Mouse (Mus musculus) layer of hippocampus, postnatal 25 days (tissue): ENCODE data around the gene Zc3h10. TPM values are rescaled to one million over a fixed set of nuclear protein-coding genes. Genes with fewer than 3 reads are reported as not detected.

Experiments
- DNase-seq, 2 experiments: peaks; one replicate each; pipeline ENCODE4 v3.0.0; 2022; ENCODE audit warnings: mixed read lengths in 2 of 2, low spot score in 1 of 2; ENCODE audit errors: extremely low spot score in 1 of 2
- total RNA-seq, 2 experiments: library from RNA; stranded (reverse); gene quantifications; 2 replicates each; pipeline ENCODE4 v1.2.3; 2021

Gene Zc3h10
- total RNA-seq = 10 to 100 TPM; 13.2 to 14.8 TPM

DNA sequence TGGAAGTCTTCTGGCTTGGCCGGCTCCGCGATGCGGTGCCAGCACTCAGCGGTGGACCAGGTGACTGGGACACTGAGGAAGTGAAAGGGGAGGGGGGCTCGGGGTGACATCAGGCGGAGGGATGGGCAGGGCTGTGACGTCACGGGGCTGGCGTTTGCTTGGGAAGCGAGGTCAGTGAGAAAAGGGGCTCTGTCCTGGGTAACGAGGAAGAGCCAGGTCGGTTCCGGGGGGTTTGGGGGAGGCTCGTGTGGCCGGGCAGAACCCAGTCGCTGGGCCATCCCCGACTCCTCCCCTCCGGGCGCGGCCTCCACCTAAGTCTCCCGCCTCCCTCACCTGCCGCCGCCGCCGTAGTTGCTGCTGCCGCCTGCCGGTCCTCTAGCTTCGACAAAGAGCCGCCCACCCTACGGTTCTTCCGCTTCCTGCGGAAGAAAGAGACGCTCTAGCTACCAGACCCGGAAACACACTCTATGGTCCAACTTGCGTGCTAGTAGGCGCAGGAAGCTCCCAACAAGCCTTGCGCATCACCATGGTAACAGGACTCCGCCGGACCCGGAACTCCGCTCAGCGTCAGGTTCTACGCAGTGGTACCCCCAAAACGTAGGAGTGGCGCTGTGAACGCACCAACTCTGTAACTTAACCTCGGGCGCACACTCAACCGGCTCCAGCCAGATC is at the start of gene Zc3h10:
Gene Zc3h10, minus strand, starts transcription at position 414 of the 672 bp plus-strand sequence.
- peak; percentile 80 to 87 for DNase-seq

DNA sequence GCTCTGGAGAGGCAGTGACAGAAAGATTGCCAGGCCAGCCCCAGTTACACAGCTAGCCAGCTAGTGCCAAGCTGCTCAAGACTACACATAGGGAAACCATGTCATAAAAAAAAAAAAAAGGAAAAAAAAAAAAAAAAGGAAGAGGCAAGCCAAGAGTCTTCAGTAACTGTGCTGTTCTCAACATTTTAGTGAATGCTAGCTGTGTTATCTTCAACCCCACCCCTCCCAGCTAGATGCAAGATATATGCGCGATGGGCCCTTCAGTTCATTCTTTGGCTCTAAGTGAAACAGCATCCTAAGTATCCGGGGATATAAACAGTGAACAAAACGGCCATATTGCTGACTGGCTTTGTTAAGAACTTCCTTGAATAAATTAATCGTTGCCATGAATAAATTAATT is 45.2 kb upstream of the Zc3h10 start:
- DNase-seq = no peak

DNA sequence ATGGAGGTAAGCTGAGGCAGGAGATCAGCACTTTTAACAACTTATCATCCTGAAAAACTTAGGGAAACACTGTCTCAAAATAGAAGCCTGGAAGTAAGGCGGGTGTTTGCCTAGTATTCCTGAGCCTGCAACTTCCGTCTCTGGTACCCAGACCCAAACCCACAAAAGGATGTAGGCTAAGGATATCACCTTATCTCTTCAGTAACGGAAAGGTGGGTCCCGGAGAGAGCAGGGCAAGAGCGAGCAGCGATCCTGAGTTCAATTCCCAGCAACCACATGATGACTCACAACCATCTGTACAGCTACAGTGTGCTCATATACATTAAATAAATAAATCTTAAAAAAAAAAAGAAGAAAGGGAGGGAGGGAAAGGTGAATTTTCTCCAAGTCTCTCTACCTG is 43.9 kb upstream of the Zc3h10 start:
- DNase-seq = no peak

DNA sequence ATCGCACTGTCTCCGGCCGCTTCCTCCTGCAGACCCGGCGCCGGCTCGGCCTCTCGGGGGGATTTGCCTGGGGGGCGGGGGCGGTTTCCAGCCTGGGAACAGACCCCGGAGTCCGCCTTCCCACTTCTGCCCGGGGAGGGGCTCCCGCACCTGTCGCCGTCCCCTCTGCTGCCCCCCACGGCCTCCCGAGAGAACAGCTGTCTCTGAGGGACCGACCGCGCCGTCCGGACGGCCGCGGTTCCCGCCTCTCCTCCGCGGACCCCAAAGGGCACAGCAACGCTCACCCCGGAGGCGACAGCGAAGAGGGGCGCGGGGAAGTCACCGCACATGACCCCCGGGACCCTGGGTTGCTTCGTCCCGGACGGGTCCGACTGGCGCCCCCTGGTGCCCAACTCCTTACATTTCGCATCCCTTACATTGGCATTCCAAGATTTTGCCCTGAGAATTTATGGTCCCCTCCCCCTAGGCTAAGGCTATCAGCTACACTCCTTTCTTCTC is 42.7 kb upstream of the Zc3h10 start:
- DNase-seq = peak; percentile 33 to 66

DNA sequence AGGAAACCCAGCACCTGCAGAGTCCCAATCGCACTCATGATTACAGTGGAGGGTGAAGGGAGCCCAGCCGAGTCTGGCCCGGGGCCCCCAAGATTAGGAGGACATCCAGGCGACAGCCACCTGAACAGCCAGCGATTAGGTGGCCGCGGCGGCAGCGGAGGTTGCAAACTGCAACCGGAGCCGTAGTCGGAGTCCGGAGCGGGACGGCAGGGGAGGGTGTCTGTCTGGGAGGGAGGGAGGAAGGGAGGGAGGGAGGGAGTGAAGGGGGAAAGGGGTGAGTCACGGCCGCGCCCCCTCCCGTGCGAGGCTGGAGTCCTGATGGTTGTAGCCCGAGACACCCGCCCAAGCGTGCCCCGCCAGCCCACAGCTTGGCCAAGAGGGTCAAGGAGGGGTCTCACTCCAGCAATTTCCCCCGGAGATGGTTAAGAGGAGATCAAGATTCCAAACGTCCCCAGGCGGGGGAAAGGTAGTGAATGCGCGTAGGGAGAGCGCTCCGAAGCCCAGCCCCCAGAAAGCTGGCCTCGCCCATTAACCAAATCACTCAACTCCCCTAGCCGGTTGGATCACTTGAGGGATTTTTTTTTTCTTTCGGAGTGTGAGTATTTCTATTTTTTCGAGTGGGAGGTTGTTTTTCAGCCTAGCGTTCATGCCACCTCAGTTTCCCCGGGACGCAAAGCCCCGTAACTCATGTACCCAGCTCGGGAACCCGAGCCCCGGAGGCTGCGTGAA is 42.1 kb upstream of the Zc3h10 start, which contains the start of gene Erbb3:
Gene Erbb3, minus strand, starts transcription at position 189 of the 729 bp plus-strand sequence.
- no peak for DNase-seq

DNA sequence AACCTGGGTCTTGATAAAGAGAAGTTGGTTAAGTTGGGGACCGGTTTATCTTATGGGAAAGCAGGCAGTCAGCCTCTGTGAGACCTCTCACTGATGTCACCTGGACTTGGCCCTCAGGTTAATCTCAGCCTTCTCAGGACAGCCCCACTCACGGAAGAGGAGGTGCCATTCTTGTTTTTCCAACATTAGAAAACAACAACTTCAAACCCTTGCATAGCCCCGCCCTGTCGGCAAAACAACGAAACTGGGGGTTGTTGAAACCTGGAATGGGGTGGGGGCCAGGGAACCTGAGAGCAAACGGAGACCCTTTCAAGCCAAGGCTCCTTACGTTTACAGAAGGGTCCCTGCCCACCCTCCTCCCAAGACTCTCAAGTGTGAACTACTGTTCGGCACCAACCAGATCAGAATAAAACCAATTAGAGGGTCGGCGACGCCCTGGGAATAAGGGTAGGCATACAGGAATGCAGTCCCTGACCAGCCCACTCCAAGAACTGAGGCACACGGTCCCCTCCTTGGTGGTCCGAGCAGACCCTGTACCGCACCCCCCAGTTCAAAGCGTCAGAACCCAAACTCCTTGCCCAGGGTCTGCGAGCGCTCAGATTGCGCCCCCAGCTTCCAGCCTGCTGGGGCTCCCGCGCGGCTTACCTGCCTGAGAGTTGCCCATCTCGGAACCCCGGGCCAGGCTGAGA is 41.3 kb upstream of the Zc3h10 start:
- no peak for DNase-seq

DNA sequence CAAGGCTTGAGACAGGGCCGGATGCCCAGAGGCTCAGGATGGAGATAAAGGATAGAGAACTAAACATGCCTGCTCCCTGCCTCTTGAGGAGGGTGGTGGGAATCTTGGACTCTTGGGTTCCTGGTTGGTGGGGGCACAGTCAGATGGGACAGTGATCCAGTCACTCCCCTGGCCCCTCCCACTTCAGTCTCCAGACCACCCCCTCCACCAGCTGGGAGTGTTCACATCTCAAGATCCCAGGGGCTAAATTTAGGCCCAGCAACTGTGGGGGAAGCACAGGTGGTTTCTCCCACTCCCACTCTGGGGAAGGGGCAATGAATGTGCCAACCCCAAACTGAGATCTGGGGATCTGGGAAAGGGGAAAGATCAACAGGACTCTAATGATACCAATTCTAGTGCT is 40.6 kb upstream of the Zc3h10 start:
- DNase-seq = no peak

DNA sequence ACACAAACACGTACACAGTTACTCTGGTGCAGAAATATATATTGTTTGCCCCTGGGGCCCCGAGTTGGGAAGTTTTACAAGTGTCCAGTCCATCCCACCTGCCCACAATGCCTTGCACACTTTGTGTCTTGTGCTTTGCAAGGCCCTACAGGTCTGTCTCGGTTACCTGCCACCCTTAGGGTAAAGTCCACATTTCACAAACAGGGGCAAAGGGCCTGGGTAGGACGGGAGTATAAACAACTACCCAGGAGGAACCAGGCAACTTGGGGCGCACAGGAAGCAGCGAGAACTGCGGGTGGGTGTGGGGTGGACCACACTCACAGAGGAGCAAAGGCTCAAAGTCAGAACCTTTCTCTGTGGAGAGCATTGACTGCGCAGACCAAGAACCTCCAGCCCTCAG is 40.1 kb upstream of the Zc3h10 start:
- no peak for DNase-seq

DNA sequence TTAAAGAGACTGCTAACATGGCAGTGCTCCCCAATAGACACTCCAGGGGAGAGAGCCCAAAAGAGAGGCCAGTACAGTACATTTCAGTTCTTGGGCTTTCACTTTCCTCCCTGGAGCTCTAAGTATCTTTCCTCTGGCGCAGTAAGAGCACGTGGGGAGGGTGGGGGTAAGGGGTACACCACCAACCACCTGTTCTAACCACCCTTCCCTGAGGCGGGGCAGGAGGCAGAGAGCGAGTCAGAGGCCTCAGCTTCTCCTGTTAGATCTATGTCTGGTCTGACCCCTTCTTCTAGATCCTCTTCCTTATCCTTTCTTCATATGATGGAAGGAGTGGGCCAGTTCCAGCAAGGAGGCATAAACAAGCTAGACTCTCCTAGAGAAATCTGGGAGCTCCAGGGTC is 39.5 kb upstream of the Zc3h10 start:
- no peak for DNase-seq

DNA sequence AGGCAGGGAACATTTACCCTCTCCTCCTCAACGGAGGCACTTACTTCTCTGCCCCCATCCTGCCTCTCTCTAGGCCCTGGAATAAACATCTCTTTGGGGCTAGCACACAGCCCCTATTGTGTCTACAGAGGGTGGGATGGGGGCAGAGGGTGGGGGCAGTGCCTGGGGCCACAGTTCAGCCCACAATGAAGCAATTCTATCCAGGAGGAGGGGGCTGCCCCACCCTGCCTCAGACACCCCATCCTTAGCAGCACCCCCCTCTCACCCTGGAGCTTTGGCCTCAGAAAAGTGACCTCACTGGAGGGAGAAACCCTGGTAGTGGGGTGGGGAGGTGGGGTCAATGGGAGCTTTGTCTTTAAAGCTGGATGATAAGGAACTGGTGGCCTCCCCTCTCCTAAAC is 39.0 kb upstream of the Zc3h10 start:
- no peak for DNase-seq

DNA sequence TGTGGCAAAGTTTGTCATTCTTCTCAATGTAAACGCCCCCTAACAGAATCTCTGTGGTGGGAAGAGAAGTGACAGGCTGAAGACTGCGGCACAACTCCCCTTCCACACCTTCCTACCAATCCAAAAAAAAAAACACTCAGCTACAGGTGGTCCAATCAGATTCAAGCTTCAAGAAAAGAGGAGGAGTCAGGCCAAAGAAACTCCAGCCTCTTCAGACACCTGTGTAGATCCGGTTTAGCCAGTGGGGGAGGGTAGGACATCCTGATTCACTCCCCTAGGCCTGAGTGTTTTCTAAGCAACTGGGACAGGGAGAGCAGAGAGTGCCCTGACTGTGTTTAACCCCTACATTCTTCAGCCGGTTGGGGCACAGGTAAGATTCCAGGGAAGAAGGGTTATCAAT is 36.8 kb upstream of the Zc3h10 start:
- DNase-seq = no peak

DNA sequence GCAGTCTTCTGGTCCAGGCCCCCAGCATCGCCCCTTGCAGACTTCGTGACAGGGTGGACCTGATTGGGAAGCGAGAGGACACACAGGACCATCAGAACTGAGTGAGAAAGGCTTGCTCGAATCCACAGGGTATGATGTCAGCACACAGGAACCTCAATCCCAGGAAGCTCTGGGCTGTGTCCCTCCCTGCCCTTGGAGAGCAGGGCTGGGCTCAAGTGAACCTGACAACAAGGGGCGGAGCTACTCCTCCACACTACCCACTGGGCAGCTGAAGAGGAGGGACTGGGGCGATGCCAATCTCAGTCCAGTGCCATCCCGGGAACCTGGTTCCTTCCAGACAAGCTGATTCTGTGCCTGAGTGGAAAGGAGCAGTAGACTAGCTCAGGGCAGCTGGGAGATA is 36.1 kb upstream of the Zc3h10 start:
- DNase-seq = no peak

DNA sequence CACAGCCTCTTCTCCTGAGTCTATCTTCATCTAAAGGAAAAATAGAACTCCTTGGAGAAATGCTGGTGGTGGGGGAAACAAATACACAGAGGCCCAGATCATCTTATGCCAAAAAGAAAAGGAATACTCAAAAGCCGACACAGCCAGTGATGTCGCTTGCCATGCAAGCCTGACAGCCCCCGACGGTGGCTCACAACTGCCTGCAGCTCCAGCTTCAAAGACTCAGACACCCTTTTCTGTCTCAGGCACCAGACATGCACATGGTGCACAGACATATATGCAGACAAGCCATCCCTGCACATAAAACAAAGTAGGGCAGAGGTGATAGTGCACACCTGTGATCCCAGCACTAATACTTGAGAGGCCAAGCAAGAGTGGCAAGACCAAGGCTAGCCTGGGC is 32.2 kb upstream of the Zc3h10 start:
- DNase-seq = no peak

DNA sequence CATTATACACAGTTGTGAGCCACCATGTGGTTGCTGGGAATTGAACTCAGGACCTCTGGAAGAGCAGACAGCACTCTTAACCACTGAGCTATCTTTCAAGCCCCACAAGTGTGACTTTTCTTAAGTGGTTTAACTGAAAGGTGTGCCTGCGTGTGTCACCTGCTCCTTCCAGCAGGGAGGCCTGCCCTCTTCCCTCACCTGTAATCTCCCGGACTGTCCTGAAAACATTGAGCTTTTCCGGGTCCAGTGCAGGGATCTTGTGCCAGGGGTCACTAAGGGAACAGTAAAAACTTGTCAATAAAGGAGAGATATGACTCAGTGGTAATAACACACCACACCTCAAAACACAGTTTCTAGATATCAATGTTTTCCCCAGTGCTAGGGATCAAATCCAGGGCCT is 31.7 kb upstream of the Zc3h10 start:
- no peak for DNase-seq

DNA sequence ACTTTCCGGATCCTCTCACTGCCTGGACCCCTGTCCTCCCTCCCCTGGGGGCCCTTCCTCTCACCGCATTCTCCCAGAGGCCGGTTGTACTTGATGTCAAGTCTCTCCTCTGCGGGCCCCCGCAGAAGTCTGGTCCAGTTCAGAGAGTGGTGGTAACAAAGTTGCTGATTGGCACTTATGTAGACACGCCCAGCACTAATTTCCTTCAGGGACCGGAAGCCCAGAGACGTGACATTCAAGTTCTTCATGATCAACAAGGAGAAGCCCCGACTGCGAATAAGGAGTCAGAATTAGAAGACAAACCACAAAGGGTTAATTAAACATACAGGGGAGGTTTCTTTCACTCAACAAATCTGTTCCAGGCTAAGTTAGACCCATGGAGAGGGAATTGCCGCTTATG is 30.8 kb upstream of the Zc3h10 start:
- no peak for DNase-seq

DNA sequence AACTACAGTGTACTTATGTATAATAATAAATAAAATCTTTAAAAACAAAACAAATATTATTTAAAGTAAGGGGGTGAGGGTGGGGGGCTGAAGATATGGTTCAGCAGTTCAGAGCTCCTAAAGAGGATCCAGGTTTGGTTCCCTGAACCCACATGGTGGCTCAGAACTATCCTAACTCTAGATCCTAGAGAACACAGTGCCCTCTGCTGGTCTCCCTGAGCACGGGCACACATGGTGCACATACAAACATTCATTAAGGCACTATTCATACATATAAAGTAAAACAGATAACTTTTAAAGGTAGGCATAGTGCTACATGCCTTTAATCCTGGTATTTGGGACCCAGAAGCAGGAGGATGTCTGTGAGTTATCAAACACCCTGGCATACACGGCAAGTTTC is 27.5 kb upstream of the Zc3h10 start:
- DNase-seq = no peak

DNA sequence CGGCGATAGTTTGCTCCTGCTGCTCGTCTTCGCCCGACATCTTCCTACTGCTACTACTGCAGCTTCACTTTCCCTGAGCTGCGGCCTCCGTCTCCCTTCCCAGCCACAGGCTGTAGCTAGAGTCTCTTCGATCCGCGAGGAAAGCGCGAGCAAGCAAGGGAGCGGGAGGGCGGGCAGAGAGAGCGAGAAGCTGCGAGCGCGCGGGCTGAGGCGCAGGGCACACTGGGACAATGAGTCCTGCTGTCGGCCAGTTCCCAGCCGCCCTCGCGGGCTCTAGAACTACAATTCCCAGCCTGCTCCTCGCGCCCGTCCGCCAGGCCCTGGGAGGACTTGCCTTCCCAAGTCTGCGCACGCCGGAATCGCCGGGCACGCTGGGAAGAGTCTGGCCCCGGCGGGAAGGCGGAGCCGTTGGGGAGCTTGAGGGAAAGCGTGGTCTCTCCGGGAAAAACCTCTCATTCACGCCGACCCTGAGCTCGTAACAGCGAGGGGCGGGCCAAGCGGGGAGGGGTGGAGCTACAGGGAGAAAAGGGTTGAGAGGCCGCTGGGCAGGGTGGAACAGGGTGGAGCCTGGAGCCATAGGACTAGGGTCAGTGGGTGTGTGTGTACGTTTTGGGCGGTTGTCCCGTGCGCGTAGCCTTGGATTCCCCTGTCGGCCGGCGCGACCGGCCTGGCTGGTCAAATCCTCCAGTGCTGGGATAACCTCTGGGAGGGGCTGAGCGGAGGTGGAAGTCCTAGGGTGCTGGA is 18.4 kb upstream of the Zc3h10 start, which contains the start of gene Pa2g4:
Gene Pa2g4, minus strand, starts transcription at position 200 of the 744 bp plus-strand sequence.
- DNase-seq = peak; percentile 92 to 97

DNA sequence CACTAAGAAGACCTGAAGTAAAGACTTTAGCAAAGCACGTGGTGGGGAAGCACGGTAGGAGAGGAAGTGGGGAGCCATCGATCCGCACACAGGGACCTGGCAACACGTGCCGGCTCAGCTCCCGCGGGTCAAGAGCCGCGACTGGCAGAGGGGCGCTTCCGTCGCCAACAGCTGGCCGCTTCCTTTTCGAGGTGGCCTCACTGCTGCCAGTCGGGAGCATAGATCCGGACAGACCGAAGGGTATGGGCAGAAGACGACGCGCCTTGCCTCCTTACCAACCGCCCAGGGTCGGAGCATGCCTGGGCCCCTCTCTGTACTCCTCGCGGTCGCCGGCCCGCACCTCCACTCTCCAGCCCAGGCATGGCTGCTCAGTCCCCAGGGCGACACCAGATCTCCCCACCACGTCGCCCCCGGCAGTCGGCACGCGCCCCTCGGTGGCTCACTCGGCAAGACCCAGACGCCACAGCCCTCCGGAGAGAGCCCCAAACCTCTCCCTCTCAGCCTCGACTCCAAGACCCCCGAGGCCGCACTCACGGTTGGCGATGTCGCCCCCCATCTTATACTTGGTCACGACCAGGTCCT is 17.7 kb upstream of the Zc3h10 start:
- peak in 1 of 2 experiments; percentile 23 for DNase-seq

DNA sequence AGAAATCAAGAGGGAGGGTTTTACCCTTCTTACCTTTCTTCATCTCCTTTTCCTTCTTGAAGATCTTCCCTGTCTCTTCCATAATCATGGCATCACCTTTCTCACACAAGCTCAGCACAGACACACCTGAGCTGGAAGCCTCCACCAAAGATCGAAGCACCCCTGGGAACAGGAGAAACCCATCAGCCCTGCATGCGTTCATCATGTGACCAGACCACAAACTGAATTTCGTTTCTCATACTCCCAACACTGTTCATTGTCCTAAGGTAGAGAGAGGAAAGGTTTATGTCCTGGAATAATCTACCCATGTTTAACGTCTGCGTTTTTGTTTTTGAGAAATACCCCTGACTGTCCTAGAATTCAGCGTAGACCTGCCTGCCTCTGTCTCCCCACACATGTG is 16.0 kb upstream of the Zc3h10 start:
- no peak for DNase-seq

DNA sequence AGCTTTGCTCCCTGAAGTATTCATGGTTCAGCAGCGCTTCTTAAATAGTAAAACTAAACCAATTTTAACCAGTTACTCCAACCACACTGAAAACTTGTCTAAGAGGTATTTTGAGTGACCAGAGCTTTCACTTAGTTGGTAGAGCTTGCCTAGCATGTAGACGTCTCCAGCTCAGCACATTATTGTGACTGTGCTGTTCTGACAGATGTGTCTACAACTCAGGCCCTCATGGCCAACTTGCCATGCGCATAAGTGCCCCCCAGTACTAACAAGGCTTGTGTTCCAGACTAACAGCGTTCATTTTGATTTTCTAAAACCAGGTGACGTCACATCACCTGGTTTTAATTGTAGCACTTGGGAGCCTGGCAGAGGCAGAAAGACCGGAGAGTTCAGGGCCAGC is 9.4 kb upstream of the Zc3h10 start:
- no peak for DNase-seq
